Mouse (Mus musculus) thymus, adult 18-20 months (tissue): ENCODE measurements around the gene Best2.

ENCODE experiments used
- DNase-seq, 2 experiments: peaks; one replicate each; pipeline ENCODE4 v3.0.0; 2022; ENCODE audit warnings: mixed read lengths in 2 of 2

Gene Best2

GRCm38 (mm10) chr8:84981644-84982498 is 32.5 kb downstream of the Best2 start:
- DNase-seq: no peak

GRCm38 (mm10) chr8:84980622-84981358 is 33.5 kb downstream of the Best2 start:
- DNase-seq: peak in 1 of 2 experiments; percentile 43

- peak; percentile 71 to 84 for DNase-seq
These were observed 34.5 kb downstream of the Best2 start for GRCm38 (mm10) chr8:84979599-84980421.

GRCm38 (mm10) chr8:84978248-84978940 is 35.9 kb downstream of the Best2 start, which contains the start of gene Junb:
Junb (minus strand) TSS chr8:84978718.
- DNase-seq: peak; percentile 94 to 96

GRCm38 (mm10) chr8:84977435-84978247 is 36.7 kb downstream of the Best2 start:
- peak; percentile 70 to 79 for DNase-seq

GRCm38 (mm10) chr8:84976763-84977434 is 37.4 kb downstream of the Best2 start:
- DNase-seq: no peak

GRCm38 (mm10) chr8:84976031-84976762 is 38.1 kb downstream of the Best2 start:
- DNase-seq: peak; percentile 87 to 90

GRCm38 (mm10) chr8:84975434-84975833 is 38.9 kb downstream of the Best2 start:
- DNase-seq: peak in 1 of 2 experiments; percentile 74

- DNase-seq: no peak
These were observed 39.7 kb downstream of the Best2 start for GRCm38 (mm10) chr8:84974543-84975142.

- DNase-seq: peak in 1 of 2 experiments; percentile 30
These were observed 40.4 kb downstream of the Best2 start for GRCm38 (mm10) chr8:84973803-84974542.

GRCm38 (mm10) chr8:84973079-84973478 is 41.3 kb downstream of the Best2 start:
- DNase-seq: no peak

GRCm38 (mm10) chr8:84970913-84971312 is 43.4 kb downstream of the Best2 start:
- no peak for DNase-seq

- DNase-seq: no peak
These were observed 44.1 kb downstream of the Best2 start for GRCm38 (mm10) chr8:84970135-84970790.

GRCm38 (mm10) chr8:84969241-84970134 is 44.8 kb downstream of the Best2 start, which contains the start of the genes Gm49661, Prdx2 and Rnaseh2a:
Gm49661 (minus strand) TSS chr8:84969433.
Prdx2 (plus strand) TSS chr8:84969587.
Rnaseh2a (minus strand) TSS chr8:84969767.
- peak in 1 of 2 experiments; percentile 53 for DNase-seq

- no peak for DNase-seq
These were observed 45.7 kb downstream of the Best2 start for GRCm38 (mm10) chr8:84968650-84969049.

- no peak for DNase-seq
These were observed 46.6 kb downstream of the Best2 start for GRCm38 (mm10) chr8:84967532-84968304.
